Mouse (Mus musculus) hematopoietic stem cell, adult 5-6 weeks (primary cell): ENCODE data around the gene Pcdh7. TPM values are rescaled to one million over a fixed set of nuclear protein-coding genes. Genes with fewer than 3 reads are reported as not detected.

Experiments used
- ATAC-seq, 2 experiments: fragments of 125-278 bp in 1 of 2; replicated peaks in 1 of 2; 2 replicates each; pipeline ENCODE4 v1.8.0; 2016 to 2017; ENCODE audit warnings: inconsistent platforms in 2 of 2, mild to moderate bottlenecking in 2 of 2, moderate number of reproducible peaks in 2 of 2, low read depth in 1 of 2, moderate TSS enrichment in 1 of 2; ENCODE audit not compliant: low FRiP score in 2 of 2, poor library complexity in 2 of 2, severe bottlenecking in 2 of 2, insufficient read depth in 1 of 2, low TSS enrichment in 1 of 2
- total RNA-seq: library from RNA; stranded (forward); fragments of 172-1452, 232-1000 nt; gene quantifications from 2 replicates; pipeline ENCODE4 v1.2.3, GENCODE M21; 2017

Gene Pcdh7
- total RNA-seq, 1 experiment from 2014 or later, result 6.6 TPM

GRCm38 (mm10) chr5:57841357-57842119, 123.8 kb downstream of the Pcdh7 start:
- no peak for ATAC-seq

- no peak for ATAC-seq
Measured at GRCm38 (mm10) chr5:57847500-57847899, 129.7 kb downstream of the Pcdh7 start.

DNA sequence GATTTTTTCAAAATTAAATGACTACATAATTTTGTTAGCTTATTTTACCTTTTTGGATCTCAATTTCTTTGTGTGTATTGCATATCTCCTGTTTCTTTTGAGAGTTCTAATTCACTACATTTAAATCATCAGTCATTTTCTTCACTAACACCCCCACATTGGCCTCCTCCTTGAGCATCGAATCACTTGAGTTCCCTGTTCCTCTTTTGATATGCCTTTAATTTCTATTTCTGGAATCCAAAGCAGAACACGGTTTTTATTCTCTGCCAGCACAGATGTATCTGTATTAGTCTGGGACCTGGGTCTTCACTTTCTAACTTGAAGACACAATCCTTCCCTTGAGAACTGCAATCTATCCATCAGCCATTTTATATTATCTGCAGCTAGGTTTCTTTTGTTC, 132.3 kb downstream of the Pcdh7 start:
- ATAC-seq, result no peak

DNA sequence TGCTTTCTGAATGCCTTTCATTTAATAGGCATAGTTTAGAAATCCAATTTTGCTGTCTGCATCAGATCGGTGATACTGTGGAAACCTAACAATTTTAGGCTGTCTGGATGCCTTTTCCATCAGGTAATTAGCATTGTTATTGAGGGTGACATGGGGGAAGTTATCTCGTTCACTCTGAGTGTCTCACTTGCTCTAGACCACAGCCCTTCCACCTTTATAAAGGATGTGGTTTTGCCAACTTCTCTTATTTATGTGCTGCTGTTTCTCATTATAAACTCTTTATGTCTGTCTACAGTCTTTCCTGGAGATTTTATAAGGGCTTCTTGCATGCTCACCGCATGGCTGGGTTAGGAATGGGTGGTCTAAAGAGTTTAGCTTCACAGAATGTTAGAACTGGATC, 139.5 kb downstream of the Pcdh7 start:
- ATAC-seq, result peak; percentile 91 to 95

DNA sequence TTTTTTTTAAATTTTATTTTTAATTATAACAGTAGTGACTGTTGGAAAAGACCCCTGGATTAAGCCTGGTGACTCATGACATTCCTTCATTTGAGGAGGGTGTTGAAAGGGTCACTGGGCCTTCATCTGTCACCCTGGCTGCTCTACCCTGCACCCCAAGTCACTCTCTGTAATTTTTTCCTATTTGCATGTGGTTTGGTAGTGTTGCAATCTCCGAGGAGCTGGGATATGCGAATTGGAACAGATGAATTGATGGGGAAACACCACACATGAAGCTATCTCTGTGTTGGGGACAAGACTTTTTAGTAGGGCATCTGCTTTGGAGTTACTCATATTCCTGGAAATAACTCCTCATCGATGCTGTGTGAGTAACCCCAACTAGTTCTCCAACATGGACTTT, 146.5 kb downstream of the Pcdh7 start:
- no peak for ATAC-seq

GRCm38 (mm10) chr5:57865256-57865655, 147.5 kb downstream of the Pcdh7 start:
- ATAC-seq, result no peak

DNA sequence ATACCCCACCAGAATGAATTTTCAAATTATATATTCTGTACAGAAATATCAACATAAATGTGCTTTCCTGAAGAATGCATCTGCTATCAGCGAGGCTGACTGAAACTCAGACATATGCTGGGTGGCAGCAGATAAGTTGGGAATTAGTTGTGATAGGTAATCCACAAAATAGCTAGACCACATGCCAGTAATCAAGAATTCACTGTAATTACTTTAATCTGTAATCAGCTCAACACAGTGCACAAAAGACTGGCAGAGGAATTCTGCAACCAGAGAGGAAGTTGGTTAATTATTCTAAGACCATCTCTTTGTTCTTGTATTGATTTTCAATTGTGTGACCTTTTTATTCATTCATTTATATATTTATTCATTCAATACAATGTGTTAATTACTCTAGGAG, 148.3 kb downstream of the Pcdh7 start:
- ATAC-seq, result no peak

GRCm38 (mm10) chr5:57867906-57868305, 150.1 kb downstream of the Pcdh7 start:
- ATAC-seq, result no peak

- ATAC-seq, result peak in 1 of 2 experiments; percentile 56; a peak in 1 of 4 replicates
Measured at GRCm38 (mm10) chr5:57868702-57869101, 150.9 kb downstream of the Pcdh7 start.

DNA sequence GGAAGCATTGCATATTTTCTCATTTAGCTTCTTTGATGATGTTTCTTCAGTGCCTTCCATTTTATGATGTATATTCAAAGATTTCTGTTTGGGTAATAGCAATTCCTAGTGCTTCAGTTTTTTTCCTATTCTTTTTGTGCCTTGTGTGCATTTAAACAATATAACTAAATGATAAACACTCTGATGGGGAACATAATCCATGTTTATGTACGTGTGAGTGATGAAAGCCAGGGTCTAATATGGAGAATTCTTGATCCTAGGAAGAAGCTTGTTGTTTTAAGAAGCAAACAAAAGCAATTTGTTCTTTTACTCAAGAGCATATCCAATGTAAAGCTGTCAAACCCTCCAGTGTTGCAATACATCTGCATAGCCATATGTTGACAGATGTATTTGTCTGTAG, 153.0 kb downstream of the Pcdh7 start:
- ATAC-seq, result no peak

DNA sequence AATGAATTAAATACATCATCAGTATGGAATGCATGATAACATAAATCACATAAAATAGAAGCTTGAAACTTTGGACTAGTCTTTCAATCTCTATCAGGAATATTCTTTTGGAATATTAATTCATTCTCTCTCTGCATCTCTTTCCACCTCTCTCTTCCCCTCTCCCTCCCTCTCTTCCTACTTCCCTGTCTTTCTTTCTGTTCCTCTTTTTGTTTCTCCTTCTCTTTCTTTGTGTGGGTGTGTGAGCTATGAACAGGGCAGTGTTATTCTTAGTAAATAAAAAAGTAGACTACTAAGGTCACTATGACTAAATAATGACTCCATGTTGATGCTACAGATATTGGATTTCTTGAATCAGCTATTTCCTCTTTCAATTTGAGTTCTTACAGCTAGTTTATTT, 167.2 kb downstream of the Pcdh7 start:
- no peak for ATAC-seq

- ATAC-seq, result no peak; a peak in 1 of 4 replicates
Measured at GRCm38 (mm10) chr5:57899018-57899614, 181.3 kb downstream of the Pcdh7 start.

- no peak for ATAC-seq
Measured at GRCm38 (mm10) chr5:57907218-57907617, 189.5 kb downstream of the Pcdh7 start.

- ATAC-seq, result no peak
Measured at GRCm38 (mm10) chr5:57921140-57921539, 203.4 kb downstream of the Pcdh7 start.

DNA sequence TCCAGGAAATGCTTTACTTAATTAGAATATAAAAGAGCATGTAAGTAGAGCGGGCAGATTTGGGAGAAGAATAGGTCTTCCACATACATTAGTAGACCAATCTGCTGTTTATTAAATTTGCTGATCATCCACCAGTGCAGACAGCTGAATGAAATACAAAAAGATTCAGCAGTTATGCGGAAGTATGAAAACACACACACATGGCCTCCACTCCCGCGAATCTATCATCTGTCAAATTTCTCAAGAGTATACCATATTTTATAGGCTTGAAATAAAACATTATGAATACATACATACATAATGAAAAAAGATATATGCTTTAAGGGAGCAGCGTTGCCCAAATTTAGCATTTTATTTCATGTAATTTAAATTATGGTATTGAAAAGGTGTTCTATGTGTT, 213.6 kb downstream of the Pcdh7 start:
- ATAC-seq, result no peak

DNA sequence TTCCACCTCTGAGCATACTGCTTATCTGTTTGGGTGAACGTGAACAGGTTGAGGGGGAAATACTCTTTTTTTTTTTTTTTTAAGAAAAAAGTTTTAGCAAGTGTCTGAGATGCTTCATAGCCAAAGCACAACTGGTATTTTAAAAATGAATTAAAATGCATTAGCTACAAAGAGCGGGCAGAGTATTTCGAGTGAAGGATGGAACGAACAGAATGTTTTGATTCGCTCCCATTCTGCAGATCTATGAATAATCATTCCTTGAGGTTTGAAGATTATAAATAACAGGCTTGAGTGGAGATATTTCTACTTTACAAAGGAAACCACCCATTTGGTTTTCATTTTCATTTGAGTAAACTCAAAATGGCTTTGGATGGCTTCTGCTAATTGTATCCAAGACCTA, 214.0 kb downstream of the Pcdh7 start:
- ATAC-seq, result no peak

- ATAC-seq, result no peak
Measured at GRCm38 (mm10) chr5:57934666-57935065, 216.9 kb downstream of the Pcdh7 start.

GRCm38 (mm10) chr5:57940457-57940856, 222.7 kb downstream of the Pcdh7 start:
- ATAC-seq, result no peak; a peak in 1 of 4 replicates

DNA sequence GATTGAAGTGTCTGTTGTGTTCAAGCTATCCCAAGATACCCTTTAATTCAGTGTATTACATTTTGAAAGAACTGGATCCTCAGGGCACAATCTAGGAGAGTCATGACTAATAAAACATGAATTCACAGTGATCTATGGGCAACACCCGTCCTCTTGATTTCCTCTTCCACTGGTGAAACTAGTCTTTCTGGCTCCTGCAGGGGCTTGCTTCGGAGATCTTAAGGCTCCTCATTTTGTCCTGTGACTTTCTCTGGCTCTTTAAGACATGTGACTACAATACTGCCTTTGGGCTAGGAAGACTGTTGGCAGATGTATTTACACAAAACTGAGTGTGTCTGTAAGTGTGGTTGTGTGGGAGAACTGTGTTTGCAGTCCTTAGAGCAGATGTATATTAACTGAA, 225.4 kb downstream of the Pcdh7 start:
- no peak for ATAC-seq
